Mouse (Mus musculus) cerebellum, postnatal 4 days (tissue): Measurements from ENCODE around the gene Gpr101.

Experiments used
- DNase-seq, 2 experiments: peaks; one replicate each; pipeline ENCODE4 v3.0.0; 2022; ENCODE audit warnings: low spot score in 2 of 2, mixed read lengths in 1 of 2

The Gpr101 gene

GRCm38 (mm10) chrX:57503634-57504033, at the start of gene Gpr101:
Gpr101 (minus strand) TSS chrX:57503757.
- no peak for DNase-seq

GRCm38 (mm10) chrX:57521117-57522095, 17.8 kb upstream of the Gpr101 start:
- no peak for DNase-seq

- DNase-seq = no peak
These were observed 2.7 kb upstream of the Gpr101 start for GRCm38 (mm10) chrX:57506247-57506646.
